Mouse (Mus musculus): ENCODE data around the gene Txn1. TPM values are rescaled to one million over a fixed set of nuclear protein-coding genes. Genes with fewer than 3 reads are reported as not detected.

The Txn1 gene
- polyA plus RNA-seq, 1 experiment from 2014 or later: 476 TPM

GRCm38 (mm10) chr4:57957200-57958085, 1.2 kb upstream of the Txn1 start:
- Histone ChIP-seq H3K27ac (peak overlapping the region; percentile 99), H3K36me3 (no peaks in the 10 kb centered on the region), H3K27me3 (replicated peaks) (no peaks in the 10 kb centered on the region), H3K4me2 (peak overlapping the region; percentile 75), H3K9ac (0 out of 2 replicates have a peak overlapping the region, but pooled peaks have one; percentile 35), H3K9me3 (no peaks in the 10 kb centered on the region), H3K4me3 (replicated peaks) (peak overlapping the region; percentile 78), H3K4me1 (peaks cover 19% of the 10 kb centered on the region)
- no peak for ATAC-seq (ENCODE audit: insufficient read depth, low FRiP score, low read depth)
- WGBS: 38% methylated on average over 11 of the region's 11 CpGs

GRCm38 (mm10) chr4:57955544-57955958, 660 bp downstream of the Txn1 start:
- Histone ChIP-seq H3K9ac (peak overlapping the region; percentile 71), H3K4me3 (replicated peaks) (peak overlapping the region; percentile 78), H3K27ac (peak overlapping the region; percentile 99), H3K4me2 (peak overlapping the region; percentile 63), H3K9me3 (no peaks in the 10 kb centered on the region), H3K4me1 (peaks cover 19% of the 10 kb centered on the region), H3K36me3 (peaks cover 14% of the 10 kb centered on the region), H3K27me3 (replicated peaks) (no peaks in the 10 kb centered on the region)
- ATAC-seq (ENCODE audit: insufficient read depth, low FRiP score, low read depth): peak; percentile 11; the same call in 1 of the 2 replicates
- 0% methylated on average over 25 of the region's 25 CpGs for WGBS

GRCm38 (mm10) chr4:57954991-57955390, 1.2 kb downstream of the Txn1 start:
- Histone ChIP-seq H3K36me3 (peaks cover 19% of the 10 kb centered on the region), H3K4me2 (peak overlapping the region; percentile 63), H3K4me3 (replicated peaks) (peak overlapping the region; percentile 78), H3K9me3 (no peaks in the 10 kb centered on the region), H3K4me1 (peaks cover 19% of the 10 kb centered on the region), H3K27ac (peak overlapping the region; percentile 99; the same call in 1 of the 2 replicates), H3K9ac (peak overlapping the region; percentile 71; the same call in 1 of the 2 replicates), H3K27me3 (replicated peaks) (no peaks in the 10 kb centered on the region)
- ATAC-seq (ENCODE audit: insufficient read depth, low FRiP score, low read depth): no peak
- WGBS: 67% methylated on average over 8 of the region's 8 CpGs

- peak overlapping the region; percentile 63 for H3K4me2 ChIP-seq
Measured at GRCm38 (mm10) chr4:57954580-57954979, 1.6 kb downstream of the Txn1 start.

GRCm38 (mm10) chr4:57953796-57954195, 2.4 kb downstream of the Txn1 start:
- H3K27me3 ChIP-seq (replicated peaks): no peaks in the 10 kb centered on the region
- H3K4me2 ChIP-seq: peak overlapping the region; percentile 63
- ATAC-seq (ENCODE audit: insufficient read depth, low FRiP score, low read depth): no peak
- WGBS: 86% methylated on average over 7 of the region's 7 CpGs
- H3K4me1 ChIP-seq: peaks cover 19% of the 10 kb centered on the region
- peak overlapping the region; percentile 9; the same call in 1 of the 2 replicates for H3K4me3 ChIP-seq (replicated peaks)
- peaks cover 31% of the 10 kb centered on the region for H3K36me3 ChIP-seq
- no peak overlapping the region for H3K27ac ChIP-seq
- no peaks in the 10 kb centered on the region for H3K9me3 ChIP-seq
- no peak overlapping the region for H3K9ac ChIP-seq

More at GRCm38 (mm10) chr4:57954580-57954979, 1.6 kb downstream of the Txn1 start:
- no peak for ATAC-seq (ENCODE audit: insufficient read depth, low FRiP score, low read depth)
- Histone ChIP-seq H3K4me3 (replicated peaks) (peak overlapping the region; percentile 78), H3K27ac (0 out of 2 replicates have a peak overlapping the region, but pooled peaks have one; percentile 99), H3K27me3 (replicated peaks) (no peaks in the 10 kb centered on the region), H3K36me3 (peaks cover 23% of the 10 kb centered on the region), H3K9me3 (no peaks in the 10 kb centered on the region), H3K9ac (no peak overlapping the region), H3K4me1 (peaks cover 19% of the 10 kb centered on the region)
- WGBS: 53% methylated on average over 6 of the region's 6 CpGs

- ATAC-seq (ENCODE audit: insufficient read depth, low FRiP score, low read depth): no peak
- no peak overlapping the region for H3K27ac ChIP-seq
- H3K4me1 ChIP-seq: peaks cover 19% of the 10 kb centered on the region
- no peaks in the 10 kb centered on the region for H3K9me3 ChIP-seq
- peaks cover 33% of the 10 kb centered on the region for H3K36me3 ChIP-seq
- H3K4me3 ChIP-seq (replicated peaks): no peak overlapping the region
- no peak overlapping the region for H3K9ac ChIP-seq
- no peaks in the 10 kb centered on the region for H3K27me3 ChIP-seq (replicated peaks)
- 83% methylated on average over 1 of the region's 1 CpGs for WGBS
- H3K4me2 ChIP-seq: no peak overlapping the region
Measured at GRCm38 (mm10) chr4:57952891-57953290, 3.3 kb downstream of the Txn1 start.

GRCm38 (mm10) chr4:57952416-57952815, 3.8 kb downstream of the Txn1 start:
- 90% methylated on average over 3 of the region's 3 CpGs for WGBS
- H3K9ac ChIP-seq: no peak overlapping the region
- no peaks in the 10 kb centered on the region for H3K9me3 ChIP-seq
- no peak overlapping the region for H3K4me3 ChIP-seq (replicated peaks)
- no peak overlapping the region for H3K4me2 ChIP-seq
- peaks cover 16% of the 10 kb centered on the region; the same call in 1 of the 2 replicates for H3K4me1 ChIP-seq
- no peak overlapping the region for H3K27ac ChIP-seq
- ATAC-seq (ENCODE audit: insufficient read depth, low FRiP score, low read depth): no peak
- peaks cover 33% of the 10 kb centered on the region for H3K36me3 ChIP-seq
- H3K27me3 ChIP-seq (replicated peaks): no peaks in the 10 kb centered on the region

- Histone ChIP-seq H3K27ac (no peak overlapping the region), H3K9ac (no peak overlapping the region), H3K4me1 (0 out of 2 replicates have a peak, but pooled peaks cover 8% of the 10 kb centered on the region), H3K36me3 (peaks cover 50% of the 10 kb centered on the region), H3K4me3 (replicated peaks) (no peak overlapping the region), H3K27me3 (replicated peaks) (no peaks in the 10 kb centered on the region), H3K4me2 (no peak overlapping the region), H3K9me3 (no peaks in the 10 kb centered on the region)
- no peak for ATAC-seq (ENCODE audit: insufficient read depth, low FRiP score, low read depth)
- WGBS: 88% methylated on average over 6 of the region's 6 CpGs
Measured at GRCm38 (mm10) chr4:57949866-57950265, 6.3 kb downstream of the Txn1 start.

- Histone ChIP-seq H3K36me3 (peaks cover 57% of the 10 kb centered on the region), H3K27ac (0 out of 2 replicates have a peak overlapping the region, but pooled peaks have one; percentile 31), H3K4me3 (replicated peaks) (no peak overlapping the region), H3K4me2 (no peak overlapping the region), H3K9me3 (no peaks in the 10 kb centered on the region), H3K4me1 (no peaks in the 10 kb centered on the region), H3K27me3 (replicated peaks) (no peaks in the 10 kb centered on the region), H3K9ac (no peak overlapping the region)
- WGBS: 93% methylated on average over 4 of the region's 4 CpGs
- ATAC-seq (ENCODE audit: insufficient read depth, low FRiP score, low read depth): no peak
Measured at GRCm38 (mm10) chr4:57947476-57947875, 8.7 kb downstream of the Txn1 start.

- no peaks in the 10 kb centered on the region for H3K4me1 ChIP-seq
- H3K9me3 ChIP-seq: no peaks in the 10 kb centered on the region
- no peak overlapping the region for H3K4me2 ChIP-seq
- no peak overlapping the region for H3K9ac ChIP-seq
- H3K36me3 ChIP-seq: peaks cover 57% of the 10 kb centered on the region
- peak; percentile 82; the same call in 1 of the 2 replicates for ATAC-seq (ENCODE audit: insufficient read depth, low FRiP score, low read depth)
- H3K27me3 ChIP-seq (replicated peaks): no peaks in the 10 kb centered on the region
- WGBS: 66% methylated on average over 10 of the region's 10 CpGs
- no peak overlapping the region for H3K4me3 ChIP-seq (replicated peaks)
- no peak overlapping the region for H3K27ac ChIP-seq
Measured at GRCm38 (mm10) chr4:57947036-57947435, 9.2 kb downstream of the Txn1 start.

- Histone ChIP-seq H3K9me3 (no peaks in the 10 kb centered on the region), H3K4me3 (replicated peaks) (no peak overlapping the region), H3K4me2 (no peak overlapping the region), H3K27ac (no peak overlapping the region), H3K9ac (no peak overlapping the region), H3K4me1 (no peaks in the 10 kb centered on the region), H3K36me3 (peaks cover 24% of the 10 kb centered on the region), H3K27me3 (replicated peaks) (no peaks in the 10 kb centered on the region)
- ATAC-seq (ENCODE audit: insufficient read depth, low FRiP score, low read depth): no peak
- WGBS: 91% methylated on average over 2 of the region's 2 CpGs
Measured at GRCm38 (mm10) chr4:57942892-57943291, 13.3 kb downstream of the Txn1 start.

- 80% methylated on average over 4 of the region's 4 CpGs for WGBS
- no peak for ATAC-seq (ENCODE audit: insufficient read depth, low FRiP score, low read depth)
Measured at GRCm38 (mm10) chr4:57940631-57941030, 15.6 kb downstream of the Txn1 start.

More at GRCm38 (mm10) chr4:57940631-57941030, 15.6 kb downstream of the Txn1 start:
- no peak overlapping the region for H3K27ac ChIP-seq
- no peaks in the 10 kb centered on the region for H3K4me1 ChIP-seq
- H3K9ac ChIP-seq: no peak overlapping the region
- H3K4me3 ChIP-seq (replicated peaks): no peak overlapping the region
- peaks cover 13% of the 10 kb centered on the region for H3K36me3 ChIP-seq
- no peaks in the 10 kb centered on the region for H3K27me3 ChIP-seq (replicated peaks)
- H3K4me2 ChIP-seq: no peak overlapping the region
- no peaks in the 10 kb centered on the region for H3K9me3 ChIP-seq

All from stomach, embryonic 15.5 days (tissue).